Mouse (Mus musculus) adrenal gland (tissue): ENCODE data around the gene Podn.
"Not testable (repeated sequence)": the region's sequence is repeated elsewhere in the genome, so short reads cannot be mapped to it uniquely, and the experiment has no call there.

ENCODE experiments used
- intact Hi-C: fragments of 180-260 bp; cut with DNase I; formaldehyde crosslinking; loops from one replicate; pipeline ENCODE4 v1.15.1; 2025
- long read RNA-seq, 2 experiments: library from polyadenylated mRNA; unstranded; transcript quantifications; one replicate each; pipeline ENCODE4 v2.0.0; 2020; ENCODE audit warnings: borderline replicate concordance in 1 of 2; ENCODE audit not compliant: insufficient replicate concordance in 1 of 2

The Podn gene
- long read RNA-seq, experiment 1, partial matches to known transcripts = 1 of 2 reads
- long read RNA-seq, experiment 1, other reads (novel, unspliced or antisense) = 0 of 2 reads
- long read RNA-seq, experiment 2, partial matches to known transcripts = 1 of 1 reads
- long read RNA-seq, experiment 2, other reads (novel, unspliced or antisense) = 0 of 1 reads

- intact Hi-C loops = no loop called here
Observed at GRCm38 (mm10) chr4:108096345-108096744, at the start of gene Podn. Podn (minus strand) TSS chr4:108096445.

GRCm38 (mm10) chr4:108145554-108145953 lies 49.3 kb upstream of the Podn start:
- intact Hi-C loops = not testable (repeated sequence)

- intact Hi-C loops = no loop called here
Observed at GRCm38 (mm10) chr4:108144880-108145279, 48.6 kb upstream of the Podn start, which contains the start of gene Scp2. Scp2 (minus strand) TSS chr4:108144998.

DNA sequence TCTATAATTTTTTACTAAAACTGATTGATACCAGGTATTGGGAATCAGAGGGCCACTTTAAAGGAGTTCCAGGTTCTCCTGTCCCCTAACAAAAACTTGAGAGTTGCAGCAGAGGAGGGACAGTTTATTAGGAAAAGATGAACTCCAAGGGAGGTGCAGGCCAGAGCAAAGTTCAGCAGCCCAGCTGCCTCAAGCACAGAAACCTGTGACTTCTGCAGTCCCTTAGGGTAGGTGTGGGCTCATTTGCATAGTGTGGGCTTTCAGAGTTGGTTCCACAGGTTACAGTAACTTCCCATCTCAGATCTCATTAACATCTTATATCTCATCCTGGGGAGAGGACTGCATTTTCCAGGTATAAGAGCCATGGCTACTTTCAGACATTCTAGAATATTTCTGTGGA lies 47.5 kb upstream of the Podn start:
- intact Hi-C loops = no loop called here

DNA sequence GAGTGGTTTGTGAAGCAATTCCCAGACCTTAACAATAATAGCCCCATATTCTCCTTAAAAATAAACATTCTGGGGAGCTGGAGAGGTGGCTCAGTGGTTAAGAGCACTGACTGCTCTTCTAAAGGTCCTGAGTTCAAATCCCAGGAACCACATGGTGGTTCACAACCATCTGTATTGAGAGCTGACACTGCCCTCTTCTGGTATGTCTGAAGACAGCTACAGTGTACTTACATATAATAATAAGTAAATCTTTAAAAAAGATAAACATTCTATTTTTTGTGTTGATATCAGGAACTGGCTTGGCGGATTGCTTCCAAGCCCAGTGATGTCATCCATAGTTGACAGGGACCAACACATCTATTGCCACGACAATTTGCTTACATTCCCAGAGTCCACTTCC lies 46.9 kb upstream of the Podn start:
- intact Hi-C loops = not testable (repeated sequence)

DNA sequence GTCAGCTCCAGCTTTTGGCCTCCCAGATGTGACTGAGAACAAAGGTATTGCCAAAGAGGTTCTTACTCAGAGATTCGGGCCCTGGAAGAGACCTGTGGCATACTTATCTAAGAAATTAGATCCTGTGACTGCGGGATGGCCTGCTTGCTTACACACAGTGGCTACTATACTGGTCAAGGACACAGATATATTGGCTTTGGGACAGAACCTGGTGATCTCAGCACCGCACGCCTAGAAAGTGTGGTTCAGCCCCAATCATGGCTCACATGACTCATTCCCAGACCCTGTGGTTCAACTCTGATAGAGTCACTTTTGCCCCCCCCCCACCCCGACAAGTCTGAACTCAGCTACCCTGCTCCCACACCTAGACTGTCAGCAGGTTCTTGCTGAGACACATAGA lies 40.7 kb upstream of the Podn start:
- intact Hi-C loops = no loop called here

GRCm38 (mm10) chr4:108130452-108130851 lies 34.2 kb upstream of the Podn start:
- intact Hi-C loops = no loop called here

DNA sequence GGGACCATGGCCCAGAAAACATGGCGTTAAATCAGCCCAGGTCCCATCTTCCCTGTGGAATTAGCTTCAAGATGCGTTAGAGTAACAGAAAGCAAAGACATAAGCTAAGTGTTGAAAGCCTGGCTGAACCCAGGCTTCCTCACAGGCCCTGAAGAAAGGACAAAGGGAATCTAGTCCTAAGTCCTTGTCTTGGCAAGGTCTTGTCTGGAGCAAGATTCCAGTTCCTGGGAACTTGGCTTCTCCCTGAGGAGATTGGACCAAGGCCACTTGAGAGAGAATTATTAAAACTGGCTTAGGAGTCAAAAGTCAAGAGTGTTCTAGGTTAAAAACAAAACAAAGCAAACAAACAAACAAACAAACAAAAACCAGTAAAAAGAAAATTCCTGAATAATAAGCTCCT lies 32.1 kb upstream of the Podn start:
- intact Hi-C loops = no loop called here

DNA sequence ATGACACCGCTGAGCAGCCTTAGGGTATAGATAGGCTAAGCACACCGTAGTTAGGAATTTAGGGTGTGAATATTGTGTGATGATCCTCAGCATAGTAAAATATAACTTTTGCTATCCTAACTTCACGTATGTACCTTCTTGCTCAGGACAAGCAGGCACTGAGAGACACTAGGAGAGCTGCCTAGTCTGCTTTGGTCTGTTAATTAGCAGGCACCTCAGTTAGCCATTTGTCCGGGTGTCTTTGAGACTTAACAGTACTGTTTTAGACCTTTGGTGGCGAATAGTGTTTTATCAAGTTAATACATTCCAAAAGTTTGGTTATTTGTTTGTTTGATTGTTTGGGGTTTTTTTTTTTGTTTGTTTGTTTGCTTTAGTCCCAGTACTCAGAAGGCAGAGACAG lies 31.3 kb upstream of the Podn start:
- intact Hi-C loops = no loop called here

- intact Hi-C loops = no loop called here
Observed at GRCm38 (mm10) chr4:108126260-108126659, 30.0 kb upstream of the Podn start.

GRCm38 (mm10) chr4:108124104-108124503 lies 27.9 kb upstream of the Podn start:
- intact Hi-C loops = no loop called here

DNA sequence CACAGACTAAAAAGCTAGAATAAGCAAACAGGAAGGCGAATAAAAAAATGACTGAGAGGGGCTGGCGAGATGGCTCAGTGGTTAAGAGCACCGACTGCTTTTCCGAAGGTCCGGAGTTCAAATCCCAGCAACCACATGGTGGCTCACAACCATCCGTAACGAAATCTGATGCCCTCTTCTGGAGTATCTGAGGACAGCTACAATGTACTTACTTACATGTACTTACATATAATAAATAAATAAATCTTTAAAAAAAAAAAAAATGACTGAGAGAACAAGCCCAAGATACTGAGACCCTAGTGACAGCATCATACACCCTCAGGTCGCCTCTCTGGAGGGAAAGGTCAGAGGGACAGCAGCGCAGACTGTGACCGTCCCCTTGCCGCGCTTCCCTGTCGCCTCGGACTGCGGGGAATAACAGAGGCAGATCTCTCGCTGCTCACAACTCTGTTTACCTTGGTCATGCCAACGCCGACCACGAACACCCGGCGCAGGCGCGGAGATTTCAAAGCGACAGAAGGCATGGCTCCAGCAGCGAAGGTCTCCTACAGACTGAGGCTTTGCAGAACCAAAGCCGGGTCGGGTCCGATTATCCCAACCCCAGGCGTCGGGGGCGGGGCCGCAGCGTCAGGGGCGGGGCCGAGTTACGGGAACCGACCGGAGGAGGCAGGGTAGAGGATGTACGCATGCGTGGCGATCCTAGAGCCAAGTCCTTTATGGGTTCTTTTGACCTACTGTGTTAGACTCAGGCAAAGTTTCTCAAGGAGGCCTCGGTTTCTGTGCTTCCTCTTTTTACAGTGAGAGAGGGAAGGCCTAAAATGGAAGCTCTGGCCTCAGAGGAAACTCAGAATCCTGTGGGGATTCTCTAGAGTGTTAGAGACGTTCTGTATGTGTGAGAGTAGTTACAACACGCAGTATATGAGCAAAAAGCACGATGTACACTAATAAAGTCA lies 22.0 kb upstream of the Podn start:
- intact Hi-C loops = no loop called here

- intact Hi-C loops = no loop called here
Observed at GRCm38 (mm10) chr4:108117488-108117887, 21.2 kb upstream of the Podn start.

DNA sequence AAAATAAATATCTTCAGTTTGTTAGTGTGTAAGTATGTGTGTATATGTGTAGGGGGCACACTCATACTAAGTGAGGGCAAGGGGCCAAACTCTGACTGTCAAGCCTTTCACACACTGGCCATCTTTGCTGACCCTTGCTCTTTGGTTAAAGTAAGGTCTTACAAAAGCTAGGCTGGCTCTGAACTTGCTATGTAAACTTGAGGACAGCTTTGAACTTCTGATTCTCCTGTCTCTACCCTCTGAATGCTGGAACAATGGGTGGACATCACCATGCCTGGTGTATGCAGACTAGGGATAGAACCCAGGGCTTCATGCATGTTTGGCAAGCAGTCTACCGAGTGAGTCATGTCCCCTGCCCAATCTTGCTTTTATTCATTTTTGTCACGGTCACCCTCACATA lies 20.2 kb upstream of the Podn start:
- intact Hi-C loops = no loop called here

DNA sequence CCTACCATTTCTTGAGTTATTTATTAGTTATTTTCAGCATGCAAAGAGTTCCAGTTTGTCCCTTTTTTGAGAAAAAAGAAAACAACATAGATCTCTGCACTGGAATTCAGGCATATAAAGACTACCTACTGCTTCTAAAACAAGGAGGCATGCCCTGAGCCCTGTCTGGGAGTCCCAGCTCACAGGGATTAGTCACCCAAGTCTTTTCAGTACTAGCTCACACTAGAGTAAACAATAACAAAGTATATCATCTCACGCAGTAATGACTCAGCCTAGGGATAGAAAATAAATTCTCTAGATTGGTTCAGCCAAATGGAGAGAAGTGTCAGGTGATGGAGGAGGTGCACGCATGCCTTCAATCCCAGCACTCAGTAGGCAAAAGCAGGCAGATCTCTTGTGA lies 14.5 kb upstream of the Podn start:
- intact Hi-C loops = no loop called here

- intact Hi-C loops = no loop called here
Observed at GRCm38 (mm10) chr4:108109728-108110127, 13.5 kb upstream of the Podn start.

- intact Hi-C loops = no loop called here
Observed at GRCm38 (mm10) chr4:108092741-108093397, 3.4 kb downstream of the Podn start.

DNA sequence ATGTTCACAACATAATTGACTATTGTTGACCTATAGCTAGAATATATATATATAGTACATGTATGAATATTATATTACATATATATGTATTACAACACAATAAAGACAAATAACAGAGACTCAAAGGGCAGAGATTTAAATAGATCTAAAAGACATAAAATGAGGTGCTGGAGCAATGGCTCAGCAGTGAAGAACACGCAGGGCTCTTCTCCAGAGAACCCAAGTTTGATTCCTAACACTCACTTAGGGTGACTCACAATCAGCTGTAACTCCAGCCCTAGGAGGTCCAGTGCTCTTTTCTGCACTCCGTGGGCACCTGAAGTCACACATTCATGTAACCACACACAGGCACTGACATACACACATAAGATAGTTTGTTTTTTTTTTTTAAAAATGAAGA lies 12.3 kb downstream of the Podn start:
- intact Hi-C loops = no loop called here

DNA sequence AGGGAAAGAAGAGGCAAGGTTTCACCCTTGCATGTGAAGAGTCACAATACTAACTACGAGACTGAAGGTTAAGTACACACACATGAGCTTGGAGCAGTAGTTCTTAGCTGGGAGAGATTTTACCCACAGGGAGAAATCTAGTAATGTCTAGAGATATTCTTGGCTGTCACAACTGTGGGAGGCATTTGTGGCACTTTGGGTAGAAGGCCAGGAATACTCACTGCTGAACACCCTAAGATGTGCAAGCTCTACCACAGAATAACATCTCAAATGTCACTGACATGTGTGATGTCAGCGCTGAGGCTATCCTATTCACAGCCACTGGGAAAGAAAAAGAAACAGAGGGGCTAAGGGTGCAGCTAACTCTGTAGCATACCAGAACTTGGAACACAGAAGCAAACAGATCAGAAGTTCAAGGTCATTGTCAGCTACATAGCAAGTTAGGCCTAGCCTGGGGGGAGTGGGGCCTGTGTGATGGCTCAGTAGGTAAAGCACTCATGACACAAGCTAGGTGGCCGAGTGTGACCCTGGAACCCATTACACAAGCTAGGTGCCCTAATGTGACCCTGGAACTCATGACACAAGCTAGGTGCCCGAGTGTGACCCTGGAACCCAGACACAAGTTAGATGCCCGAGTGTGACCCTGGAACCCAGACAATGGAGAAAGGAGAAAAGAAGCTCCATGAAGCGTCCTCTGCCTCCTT lies 13.1 kb downstream of the Podn start:
- intact Hi-C loops = no loop called here

- intact Hi-C loops = no loop called here
Observed at GRCm38 (mm10) chr4:108082401-108082806, 13.8 kb downstream of the Podn start.

- intact Hi-C loops = no loop called here
Observed at GRCm38 (mm10) chr4:108080876-108081275, 15.4 kb downstream of the Podn start.

GRCm38 (mm10) chr4:108079762-108080161 lies 16.5 kb downstream of the Podn start:
- intact Hi-C loops = no loop called here
